Mouse (Mus musculus) testis, adult 2 months (tissue): Measurements from ENCODE around the gene Vmn2r85.
"Not testable (repeated sequence)": the region's sequence is repeated elsewhere in the genome, so short reads cannot be mapped to it uniquely, and the experiment has no call there.

ENCODE experiments used
- CTCF ChIP-seq: fragments of 200-500 bp; IDR thresholded peaks from 2 replicates; pipeline ENCODE4 v1.5.1; 2012; ENCODE audit warnings: low read depth, mild to moderate bottlenecking, inconsistent platforms, low read length, moderate library complexity; ENCODE audit not compliant: control insufficient read depth, insufficient read depth, insufficient replicate concordance
- POLR2A ChIP-seq: fragments of 200-500 bp; IDR thresholded peaks from 2 replicates; pipeline ENCODE4 v1.6.1; 2012; ENCODE audit warnings: low read depth, mild to moderate bottlenecking, inconsistent platforms, low read length, moderate library complexity; ENCODE audit not compliant: control insufficient read depth

DNA sequence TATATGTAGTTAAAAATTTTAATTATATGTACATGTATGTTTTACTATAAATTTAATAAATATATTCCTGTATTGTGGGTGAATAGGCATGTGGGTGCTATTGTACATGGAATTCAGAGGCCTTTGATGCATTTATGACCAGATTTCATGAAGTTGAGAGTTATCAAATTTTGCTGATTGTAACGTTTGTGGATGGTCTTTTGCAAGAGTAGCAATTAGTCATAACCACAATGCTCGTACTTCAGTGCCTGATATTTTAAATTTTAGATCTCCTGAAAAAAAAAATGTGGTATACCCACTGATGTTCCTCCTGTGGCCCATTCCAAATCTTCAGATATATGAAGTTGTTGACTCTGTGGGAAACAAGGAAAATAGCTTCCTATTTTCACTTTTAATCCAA, 7.1 kb downstream of the Vmn2r85 start:
- TF ChIP-seq POLR2A, CTCF: not testable (repeated sequence)
